8 mouse cellular contexts compared by ENCODE assay signal in genomic region chr1:171437264-171438013, GRCm38 (mm10). TPM values are rescaled to one million over a fixed set of nuclear protein-coding genes. Genes with fewer than 3 reads are reported as not detected.
DNase-seq lines count a peak whose midpoint lies in the region; ATAC-seq lines count a peak whose summit lies in the region.

Gene F11r, plus strand, starts transcription at chr1:171437535.

- peak within 1 kb of the TSS; percentile 40 for H3K9ac ChIP-seq in liver, embryonic 15.5 days

- H3K4me3 ChIP-seq in liver, embryonic 15.5 days (replicated peaks) = peak within 1 kb of the TSS; percentile 58

- no peaks in the 10 kb centered on the region for H3K9me3 ChIP-seq in liver, embryonic 15.5 days (replicated peaks)

- peaks cover 55% of the 10 kb centered on the region for H3K27me3 ChIP-seq in liver, embryonic 15.5 days

- peak within 1 kb of the TSS; percentile 58 for H3K4me2 ChIP-seq in liver, embryonic 15.5 days

- peak; percentile 18 for DNase-seq in right cerebral cortex, adult 18-20 months
- no peak for DNase-seq in right cerebral cortex, postnatal 4 days
- peak; percentile 40 to 49 for DNase-seq in gastrocnemius, postnatal 36 days
- DNase-seq in neural tube, embryonic 10.5 days (ENCODE audit: extremely low spot score, low spot score) = peak; percentile 77
- peak; percentile 41 to 55 for DNase-seq in thymus, adult 18-20 months

- no peaks in the 10 kb centered on the region for H3K36me3 ChIP-seq in liver, embryonic 15.5 days (replicated peaks)

- peak; percentile 58 for ATAC-seq in common myeloid progenitor, adult 5-6 weeks (replicated peaks; ENCODE audit: low read depth, poor library complexity, severe bottlenecking)
- ATAC-seq in inflammation-experienced regulatory T-cells, adult 6 months = peak; percentile 96
- ATAC-seq in liver, embryonic 15.5 days (ENCODE audit: insufficient read depth) = peak; percentile 84

- intact Hi-C loops in gastrocnemius, postnatal 36 days (cut with DNase I) = no loop called here

- H3K4me1 ChIP-seq in liver, embryonic 15.5 days (replicated peaks) = peaks cover 28% of the 10 kb centered on the region

- H3K27ac ChIP-seq in liver, embryonic 15.5 days (replicated peaks) = peak within 1 kb of the TSS; percentile 73

- WGBS in liver, embryonic 15.5 days (ENCODE audit: insufficient replicate concordance) = 2% methylated on average over 46 of the region's 46 CpGs

RNA-seq across cellular contexts. Expression of gene F11r, which starts in this region (rescaled TPM):
- total RNA-seq in common myeloid progenitor, adult 5-6 weeks (2017) = 1.1 and 5.4 TPM in 2 replicates
- 1 to 10 TPM; 4.9 to 5.4 TPM for total RNA-seq in gastrocnemius, postnatal 36 days (2021)
- polyA plus RNA-seq in inflammation-experienced regulatory T-cells, adult 6 months (2017; shearing (Covaris generic)) = 1 to 10 TPM in 1 of 3 experiments, under 1 TPM in 2; 0.32 to 1.0 (median 0.55) TPM
- polyA plus RNA-seq in liver, embryonic 15.5 days (2015; fragmentation: Nextera tagmentation; extraction: Ambion mirVana) = 29.7 and 32.8 TPM in 2 replicates

Comparison
In these comparisons a context has a peak if more than half of its experiments do, and no peak if none do; other contexts are left out.
1. RNA of gene F11r (polyA plus RNA-seq): 29.7 to 32.8 TPM in liver, embryonic 15.5 days; 0.32 to 1.0 TPM in inflammation-experienced regulatory T-cells, adult 6 months; every median in the first group is over 10 times any median in the second.
2. Peak in every context shown above with its lines, with median percentiles within 50 percentile points of each other: ATAC-seq.